Comparison of ENCODE assay signal across 17 mouse cellular contexts in the genomic region with DNA sequence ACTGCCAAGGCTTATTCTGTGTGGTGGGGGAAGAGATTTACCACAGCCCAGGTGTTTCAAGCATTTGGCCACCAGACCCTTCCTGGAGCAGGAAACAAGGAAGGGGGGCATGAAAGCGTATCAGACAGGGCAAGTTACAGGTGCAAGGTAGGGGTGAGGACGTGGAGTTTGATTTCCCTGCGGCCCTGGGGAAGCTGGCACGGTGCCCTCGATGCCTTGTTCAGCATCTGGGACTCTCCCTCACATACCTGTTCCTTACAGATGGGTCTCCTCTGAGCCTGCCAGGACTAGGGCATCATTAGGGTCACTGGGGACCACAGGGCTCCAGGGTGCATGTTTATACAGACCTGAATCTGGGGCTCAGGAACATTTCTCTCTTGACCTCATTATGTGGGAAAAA. TPM values are rescaled to one million over a fixed set of nuclear protein-coding genes. Genes with fewer than 3 reads are reported as not detected.
DNase-seq lines count a peak whose midpoint lies in the region; ATAC-seq and TF ChIP-seq lines count a peak whose summit lies in the region.
"Had no signal": no experiment of that assay in that cellular context is flagged by ENCODE, and none has a peak within 500 bp of the region (broad histone marks: within the 10 kb centered on the region; RNA-seq: fewer than 3 reads in every experiment).

No protein-coding gene starts in this region.

- H3K4me3 ChIP-seq in embryonic facial prominence, embryonic 14.5 days (ENCODE audit: low read depth, low read length), result no peak overlapping the region
- H3K4me3 ChIP-seq in embryonic facial prominence, embryonic 10.5 days, result no peak overlapping the region
- no peak overlapping the region for H3K4me3 ChIP-seq in kidney, postnatal 0 days (replicated peaks; ENCODE audit: low read depth, low read length)
- no peak overlapping the region for H3K4me3 ChIP-seq in kidney, adult 2 months (ENCODE audit: insufficient read depth, low read depth, low read length)
- no peak overlapping the region for H3K4me3 ChIP-seq in midbrain, embryonic 12.5 days
- H3K4me3 ChIP-seq in midbrain, embryonic 16.5 days (ENCODE audit: low read depth, low read length), result no peak overlapping the region
- H3K4me3 ChIP-seq: stomach, embryonic 15.5 days had no signal

- 0 out of 2 replicates have a peak overlapping the region, but pooled peaks have one; percentile 30 for H3K9ac ChIP-seq in embryonic facial prominence, embryonic 14.5 days (ENCODE audit: low read depth, low read length)
- no peak overlapping the region for H3K9ac ChIP-seq in kidney, postnatal 0 days (ENCODE audit: low read depth, low read length)
- no peak overlapping the region for H3K9ac ChIP-seq in midbrain, embryonic 12.5 days (replicated peaks)
- H3K9ac ChIP-seq in midbrain, embryonic 16.5 days (ENCODE audit: low read depth, low read length), result no peak overlapping the region
- H3K9ac ChIP-seq: stomach, embryonic 15.5 days had no signal

- no peak for ATAC-seq in embryonic facial prominence, embryonic 14.5 days (ENCODE audit: low read depth)
- ATAC-seq in kidney, postnatal 0 days (replicated peaks; ENCODE audit: low FRiP score, low read depth), result no peak
- no peak for ATAC-seq in midbrain, embryonic 12.5 days (ENCODE audit: low FRiP score, low read depth)
- no peak for ATAC-seq in midbrain, embryonic 16.5 days
- ATAC-seq in activated CD4-positive, CD25-positive, alpha-beta regulatory T cell, adult 4 months, result no peak

- no peak overlapping the region for H3K27ac ChIP-seq in embryonic facial prominence, embryonic 14.5 days (replicated peaks; ENCODE audit: low read depth, low read length)
- no peak overlapping the region for H3K27ac ChIP-seq in embryonic facial prominence, embryonic 10.5 days (replicated peaks)
- H3K27ac ChIP-seq in kidney, postnatal 0 days, result 0 out of 2 replicates have a peak overlapping the region, but pooled peaks have one; percentile 10
- no peak overlapping the region for H3K27ac ChIP-seq in kidney, adult 2 months (ENCODE audit: insufficient read depth, low read depth, low read length)
- H3K27ac ChIP-seq in midbrain, embryonic 12.5 days (replicated peaks), result 0 out of 2 replicates have a peak overlapping the region, but pooled peaks have one; percentile 67
- H3K27ac ChIP-seq in midbrain, embryonic 16.5 days (ENCODE audit: low read length), result no peak overlapping the region
- H3K27ac ChIP-seq: macrophage; stomach, embryonic 15.5 days had no signal

- no peak for TF ChIP-seq CTCF in kidney, postnatal 0 days (IDR thresholded peaks at IDR 0.05; ENCODE audit: low read depth)
- TF ChIP-seq CTCF in kidney, adult 2 months (conservative IDR thresholded peaks at IDR 0.05; ENCODE audit: insufficient read depth, insufficient read length, low read depth, low read length), result no peak

- no peak for DNase-seq in embryonic facial prominence, embryonic 14.5 days (ENCODE audit: low spot score)
- DNase-seq in embryonic facial prominence, embryonic 10.5 days (ENCODE audit: low spot score), result no peak
- DNase-seq in kidney, postnatal 0 days (ENCODE audit: low spot score), result no peak
- no peak for DNase-seq in kidney, adult 2 months
- DNase-seq: adrenal gland, postnatal 14 days; cerebellum, adult 2 months; gastrocnemius, postnatal 14 days; heart, adult 11 months; kidney, adult 11 months; right cerebral cortex, adult 18-20 months; thymus, postnatal 36 days had no signal

- no peaks in the 10 kb centered on the region; the same call in 1 of the 2 replicates for H3K36me3 ChIP-seq in embryonic facial prominence, embryonic 14.5 days (ENCODE audit: control insufficient read depth, insufficient read depth, low read length)
- H3K36me3 ChIP-seq in embryonic facial prominence, embryonic 10.5 days (replicated peaks), result no peaks in the 10 kb centered on the region
- no peaks in the 10 kb centered on the region for H3K36me3 ChIP-seq in kidney, postnatal 0 days (ENCODE audit: insufficient read depth, low read length)
- H3K36me3 ChIP-seq in kidney, adult 2 months (ENCODE audit: control insufficient read depth, insufficient read depth, low read length), result no peaks in the 10 kb centered on the region
- H3K36me3 ChIP-seq in midbrain, embryonic 12.5 days, result no peaks in the 10 kb centered on the region
- no peaks in the 10 kb centered on the region; the same call in 1 of the 2 replicates for H3K36me3 ChIP-seq in midbrain, embryonic 16.5 days (ENCODE audit: control insufficient read depth, insufficient read depth, low read length)
- H3K36me3 ChIP-seq: stomach, embryonic 15.5 days had no signal

- peaks cover 10% of the 10 kb centered on the region for H3K27me3 ChIP-seq in embryonic facial prominence, embryonic 14.5 days (replicated peaks; ENCODE audit: control insufficient read depth, insufficient read depth, low read length)
- peaks cover 89% of the 10 kb centered on the region for H3K27me3 ChIP-seq in embryonic facial prominence, embryonic 10.5 days (replicated peaks; ENCODE audit: low read depth, poor library complexity, severe bottlenecking)
- no peaks in the 10 kb centered on the region for H3K27me3 ChIP-seq in kidney, postnatal 0 days (ENCODE audit: insufficient read depth, low read length)
- no peaks in the 10 kb centered on the region for H3K27me3 ChIP-seq in kidney, adult 2 months (replicated peaks; ENCODE audit: control insufficient read depth, insufficient read depth, low read length)
- peaks cover 75% of the 10 kb centered on the region for H3K27me3 ChIP-seq in midbrain, embryonic 12.5 days
- H3K27me3 ChIP-seq in midbrain, embryonic 16.5 days (ENCODE audit: control insufficient read depth, insufficient read depth, low read depth, low read length), result no peaks in the 10 kb centered on the region

- TF ChIP-seq POLR2A in kidney, adult 2 months (IDR thresholded peaks at IDR 0.05; ENCODE audit: low read depth, low read length), result no peak

- peaks cover 34% of the 10 kb centered on the region for H3K4me1 ChIP-seq in embryonic facial prominence, embryonic 14.5 days (ENCODE audit: control insufficient read depth, insufficient read depth, low read length)
- peaks cover 68% of the 10 kb centered on the region for H3K4me1 ChIP-seq in embryonic facial prominence, embryonic 10.5 days
- H3K4me1 ChIP-seq in kidney, postnatal 0 days (replicated peaks; ENCODE audit: insufficient read depth, low read length), result 0 out of 2 replicates have a peak, but pooled peaks cover 14% of the 10 kb centered on the region
- H3K4me1 ChIP-seq in kidney, adult 2 months (ENCODE audit: control insufficient read depth, insufficient read depth, low read length), result no peaks in the 10 kb centered on the region
- H3K4me1 ChIP-seq in midbrain, embryonic 12.5 days, result peaks cover 62% of the 10 kb centered on the region
- peaks cover 46% of the 10 kb centered on the region for H3K4me1 ChIP-seq in midbrain, embryonic 16.5 days (ENCODE audit: control insufficient read depth, insufficient read depth, low read length)

- H3K4me2 ChIP-seq in embryonic facial prominence, embryonic 14.5 days (ENCODE audit: low read depth, low read length), result no peak overlapping the region
- no peak overlapping the region for H3K4me2 ChIP-seq in kidney, postnatal 0 days (ENCODE audit: low read length)
- H3K4me2 ChIP-seq in midbrain, embryonic 12.5 days (replicated peaks), result no peak overlapping the region
- no peak overlapping the region for H3K4me2 ChIP-seq in midbrain, embryonic 16.5 days (ENCODE audit: low read length)
- H3K4me2 ChIP-seq: heart, embryonic 11.5 days; stomach, embryonic 15.5 days had no signal

- WGBS in embryonic facial prominence, embryonic 14.5 days, result 62% methylated on average over 5 of the region's 5 CpGs
- WGBS in embryonic facial prominence, embryonic 10.5 days, result 90% methylated on average over 5 of the region's 5 CpGs
- WGBS in kidney, postnatal 0 days, result 62% methylated on average over 5 of the region's 5 CpGs
- WGBS in kidney, adult 2 months, result 34% methylated on average over 5 of the region's 5 CpGs
- 90% methylated on average over 5 of the region's 5 CpGs for WGBS in midbrain, embryonic 12.5 days
- 74% methylated on average over 5 of the region's 5 CpGs for WGBS in midbrain, embryonic 16.5 days

- no peaks in the 10 kb centered on the region for H3K9me3 ChIP-seq in embryonic facial prominence, embryonic 14.5 days (ENCODE audit: control insufficient read depth, low read length)
- no peaks in the 10 kb centered on the region for H3K9me3 ChIP-seq in embryonic facial prominence, embryonic 10.5 days
- H3K9me3 ChIP-seq in kidney, postnatal 0 days (replicated peaks; ENCODE audit: low read length), result no peaks in the 10 kb centered on the region
- H3K9me3 ChIP-seq in midbrain, embryonic 12.5 days, result no peaks in the 10 kb centered on the region
- no peaks in the 10 kb centered on the region for H3K9me3 ChIP-seq in midbrain, embryonic 16.5 days (replicated peaks; ENCODE audit: control insufficient read depth, low read length, poor library complexity, severe bottlenecking)
- H3K9me3 ChIP-seq: stomach, embryonic 15.5 days had no signal

RNA-seq across cellular contexts. Expression of gene Flrt1, which starts 12.8 kb away (rescaled TPM):
- 10.4 and 10.5 TPM in 2 replicates for polyA plus RNA-seq in embryonic facial prominence, embryonic 14.5 days (2014; fragmentation: Nextera tagmentation; extraction: Ambion mirVana)
- 2.5 and 2.9 TPM in 2 replicates for polyA plus RNA-seq in embryonic facial prominence, embryonic 10.5 days (2016; fragmentation: Nextera tagmentation; extraction: Ambion mirVana)
- 4.8 and 5.1 TPM in 2 replicates for polyA plus RNA-seq in kidney, postnatal 0 days (2015; fragmentation: Nextera tagmentation; extraction: Ambion mirVana)
- polyA plus RNA-seq in kidney, adult 2 months (2012; rRNA removed), result 23.1 and 25.1 TPM in 2 replicates
- 8.0 and 8.2 TPM in 2 replicates for polyA plus RNA-seq in midbrain, embryonic 12.5 days (2016; fragmentation: Nextera tagmentation; extraction: Ambion mirVana)
- 11.6 and 12.0 TPM in 2 replicates for polyA plus RNA-seq in midbrain, embryonic 16.5 days (2015; fragmentation: Nextera tagmentation; extraction: Ambion mirVana)
- not detected for polyA plus RNA-seq in activated CD4-positive, CD25-positive, alpha-beta regulatory T cell, adult 4 months (2017; shearing (Covaris generic))
- polyA plus RNA-seq: macrophage had no signal

RNA-seq across cellular contexts. Expression of gene Macrod1, which starts 36.1 kb away (rescaled TPM):
- 27.1 and 30.3 TPM in 2 replicates for polyA plus RNA-seq in embryonic facial prominence, embryonic 14.5 days (2014; fragmentation: Nextera tagmentation; extraction: Ambion mirVana)
- polyA plus RNA-seq in embryonic facial prominence, embryonic 10.5 days (2016; fragmentation: Nextera tagmentation; extraction: Ambion mirVana), result 5.0 and 5.4 TPM in 2 replicates
- 28.0 and 35.5 TPM in 2 replicates for polyA plus RNA-seq in kidney, postnatal 0 days (2015; fragmentation: Nextera tagmentation; extraction: Ambion mirVana)
- 61.7 and 67.2 TPM in 2 replicates for polyA plus RNA-seq in kidney, adult 2 months (2012; rRNA removed)
- 3.0 and 3.3 TPM in 2 replicates for polyA plus RNA-seq in midbrain, embryonic 12.5 days (2016; fragmentation: Nextera tagmentation; extraction: Ambion mirVana)
- polyA plus RNA-seq in midbrain, embryonic 16.5 days (2015; fragmentation: Nextera tagmentation; extraction: Ambion mirVana), result 4.4 and 5.9 TPM in 2 replicates
- polyA plus RNA-seq in activated CD4-positive, CD25-positive, alpha-beta regulatory T cell, adult 4 months (2017; shearing (Covaris generic)), result 1 to 10 TPM in 1 of 2 experiments, under 1 TPM in 1; 0.82 to 2.6 TPM

RNA-seq across cellular contexts. Expression of gene Stip1, which starts 53.0 kb away (rescaled TPM):
- polyA plus RNA-seq in embryonic facial prominence, embryonic 14.5 days (2014; fragmentation: Nextera tagmentation; extraction: Ambion mirVana), result 216 and 228 TPM in 2 replicates
- 453 and 489 TPM in 2 replicates for polyA plus RNA-seq in embryonic facial prominence, embryonic 10.5 days (2016; fragmentation: Nextera tagmentation; extraction: Ambion mirVana)
- polyA plus RNA-seq in kidney, postnatal 0 days (2015; fragmentation: Nextera tagmentation; extraction: Ambion mirVana), result 131 and 149 TPM in 2 replicates
- polyA plus RNA-seq in kidney, adult 2 months (2012; rRNA removed), result 40.6 and 51.4 TPM in 2 replicates
- 315 and 316 TPM in 2 replicates for polyA plus RNA-seq in midbrain, embryonic 12.5 days (2016; fragmentation: Nextera tagmentation; extraction: Ambion mirVana)
- 204 and 211 TPM in 2 replicates for polyA plus RNA-seq in midbrain, embryonic 16.5 days (2015; fragmentation: Nextera tagmentation; extraction: Ambion mirVana)
- 100 to 1,000 TPM; 105 to 165 TPM for polyA plus RNA-seq in activated CD4-positive, CD25-positive, alpha-beta regulatory T cell, adult 4 months (2017; shearing (Covaris generic))

Comparison
In these comparisons a context has a peak if more than half of its experiments do, and no peak if none do; other contexts are left out.
1. H3K27ac ChIP-seq: peak in kidney, postnatal 0 days (single experiment) and midbrain, embryonic 12.5 days (single experiment); none in embryonic facial prominence, embryonic 14.5 days (single experiment), embryonic facial prominence, embryonic 10.5 days (single experiment), kidney, adult 2 months (single experiment) and midbrain, embryonic 16.5 days (single experiment).